Mouse (Mus musculus): ENCODE measurements around the gene Garnl3.

Gene Garnl3

GRCm38 (mm10) chr2:33131500-33132092, at the start of gene Garnl3:
Garnl3 (minus strand) TSS chr2:33131654.
- peak; percentile 89 for DNase-seq

- DNase-seq: no peak
Observed at GRCm38 (mm10) chr2:33179930-33180630, 48.6 kb upstream of the Garnl3 start.

- no peak for DNase-seq
Observed at GRCm38 (mm10) chr2:33179171-33179929, 47.9 kb upstream of the Garnl3 start.

- DNase-seq: peak; percentile 84
Observed at GRCm38 (mm10) chr2:33178243-33178932, 46.9 kb upstream of the Garnl3 start.

GRCm38 (mm10) chr2:33177443-33178242, 46.2 kb upstream of the Garnl3 start:
- no peak for DNase-seq

- DNase-seq: no peak
Observed at GRCm38 (mm10) chr2:33176921-33177320, 45.5 kb upstream of the Garnl3 start.

- no peak for DNase-seq
Observed at GRCm38 (mm10) chr2:33176516-33176915, 45.1 kb upstream of the Garnl3 start.

- peak; percentile 16 for DNase-seq
Observed at GRCm38 (mm10) chr2:33173686-33174085, 42.2 kb upstream of the Garnl3 start.

GRCm38 (mm10) chr2:33173126-33173525, 41.7 kb upstream of the Garnl3 start:
- peak; percentile 19 for DNase-seq

- DNase-seq: no peak
Observed at GRCm38 (mm10) chr2:33170777-33171565, 39.5 kb upstream of the Garnl3 start.

GRCm38 (mm10) chr2:33169445-33169844, 38.0 kb upstream of the Garnl3 start:
- DNase-seq: no peak

GRCm38 (mm10) chr2:33167060-33167459, 35.6 kb upstream of the Garnl3 start:
- DNase-seq: no peak

GRCm38 (mm10) chr2:33165710-33166374, 34.4 kb upstream of the Garnl3 start:
- DNase-seq: no peak

GRCm38 (mm10) chr2:33165229-33165628, 33.8 kb upstream of the Garnl3 start:
- no peak for DNase-seq

- DNase-seq: peak; percentile 81
Observed at GRCm38 (mm10) chr2:33164646-33165045, 33.2 kb upstream of the Garnl3 start.

- DNase-seq: no peak
Observed at GRCm38 (mm10) chr2:33162126-33162525, 30.7 kb upstream of the Garnl3 start.

GRCm38 (mm10) chr2:33160326-33160973, 29.0 kb upstream of the Garnl3 start:
- no peak for DNase-seq

GRCm38 (mm10) chr2:33159593-33159992, 28.1 kb upstream of the Garnl3 start:
- no peak for DNase-seq

- no peak for DNase-seq
Observed at GRCm38 (mm10) chr2:33158895-33159294, 27.4 kb upstream of the Garnl3 start.

- DNase-seq: no peak
Observed at GRCm38 (mm10) chr2:33156283-33156781, 24.9 kb upstream of the Garnl3 start.

Measured in cerebellum, adult 9-11 months (tissue).